Mouse (Mus musculus) left cerebral cortex, adult 2 months (tissue): ENCODE measurements around the gene Astn1. TPM values are rescaled to one million over a fixed set of nuclear protein-coding genes. Genes with fewer than 3 reads are reported as not detected.

Experiments
- DNase-seq, 2 experiments: peaks; one replicate each; pipeline ENCODE4 v3.0.0; 2021 to 2022; ENCODE audit warnings: low spot score in 2 of 2, mixed read lengths in 1 of 2; ENCODE audit errors: extremely low spot score in 1 of 2
- H3K27ac ChIP-seq: fragments of 200-600 bp; 2 replicates; pipeline ENCODE4 v1.8.1; 2022
- H3K4me3 ChIP-seq: fragments of 200-600 bp; 2 replicates; pipeline ENCODE4 v1.8.1; 2022
- CTCF ChIP-seq: fragments of 200-600 bp; IDR thresholded peaks from 2 replicates; pipeline ENCODE4 v1.8.1; 2022; ENCODE audit warnings: antibody characterized with exemption, mild to moderate bottlenecking, moderate library complexity
- intact Hi-C: fragments of 180-260 bp; cut with DNase I; formaldehyde crosslinking; loops from one replicate; pipeline ENCODE4 v1.15.1; 2025
- total RNA-seq, 2 experiments: library from RNA; stranded (reverse); gene quantifications; 2 replicates each; pipeline ENCODE4 v1.2.3; 2021

The Astn1 gene
- total RNA-seq, 2 experiments from 2014 or later = 193 to 196 TPM

- H3K27ac ChIP-seq = no peak overlapping the region
- TF ChIP-seq CTCF = no peak
- intact Hi-C loops = no loop called here
These were observed 138.9 kb downstream of the Astn1 start for GRCm38 (mm10) chr1:158501019-158501418.

GRCm38 (mm10) chr1:158507610-158508009, 145.5 kb downstream of the Astn1 start:
- H3K4me3 ChIP-seq = no peak overlapping the region
- TF ChIP-seq CTCF = no peak
- H3K27ac ChIP-seq = peak overlapping the region; percentile 72
- intact Hi-C loops = no loop called here
- DNase-seq = no peak

More at GRCm38 (mm10) chr1:158501019-158501418, 138.9 kb downstream of the Astn1 start:
- DNase-seq = no peak
- no peak overlapping the region for H3K4me3 ChIP-seq

DNA sequence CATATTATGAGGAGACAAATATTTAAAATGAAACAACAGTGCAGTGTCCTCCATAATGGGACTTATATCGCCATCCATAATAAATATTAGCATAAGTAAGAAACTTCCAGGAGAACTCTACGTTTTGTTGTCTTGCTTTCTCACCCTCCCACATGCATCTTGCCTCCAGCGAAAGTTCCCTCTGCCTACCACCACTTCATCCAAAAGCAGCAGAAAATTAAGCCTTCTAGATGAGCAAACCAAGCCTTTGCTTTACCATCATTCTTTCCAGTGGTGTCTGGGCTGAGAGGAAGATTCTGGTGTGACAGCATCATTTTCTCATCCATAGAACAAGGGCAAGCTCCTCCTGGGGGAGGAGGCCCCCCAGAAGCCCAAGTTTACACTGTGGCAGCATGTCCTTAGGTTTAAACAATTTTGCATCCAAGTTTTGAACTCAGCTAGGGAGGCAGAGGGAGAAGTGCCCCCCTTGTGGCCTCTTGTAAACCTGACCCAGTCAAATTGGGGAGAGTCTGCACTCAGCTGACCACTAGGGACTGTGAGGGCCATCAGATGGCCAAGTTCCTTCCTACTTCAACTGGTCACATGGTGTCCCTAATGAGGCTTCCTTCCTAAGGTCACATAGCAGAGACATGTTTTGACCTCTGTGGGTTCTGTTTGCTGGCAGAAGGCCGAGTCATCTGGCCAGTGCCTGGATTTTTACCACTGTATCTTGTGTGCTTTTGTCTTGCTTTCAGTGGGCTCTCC, 147.2 kb downstream of the Astn1 start:
- TF ChIP-seq CTCF = peak; percentile 48
- Histone ChIP-seq H3K4me3 (no peak overlapping the region), H3K27ac (peak overlapping the region; percentile 77)
- no peak for DNase-seq
- intact Hi-C loops = no loop called here

DNA sequence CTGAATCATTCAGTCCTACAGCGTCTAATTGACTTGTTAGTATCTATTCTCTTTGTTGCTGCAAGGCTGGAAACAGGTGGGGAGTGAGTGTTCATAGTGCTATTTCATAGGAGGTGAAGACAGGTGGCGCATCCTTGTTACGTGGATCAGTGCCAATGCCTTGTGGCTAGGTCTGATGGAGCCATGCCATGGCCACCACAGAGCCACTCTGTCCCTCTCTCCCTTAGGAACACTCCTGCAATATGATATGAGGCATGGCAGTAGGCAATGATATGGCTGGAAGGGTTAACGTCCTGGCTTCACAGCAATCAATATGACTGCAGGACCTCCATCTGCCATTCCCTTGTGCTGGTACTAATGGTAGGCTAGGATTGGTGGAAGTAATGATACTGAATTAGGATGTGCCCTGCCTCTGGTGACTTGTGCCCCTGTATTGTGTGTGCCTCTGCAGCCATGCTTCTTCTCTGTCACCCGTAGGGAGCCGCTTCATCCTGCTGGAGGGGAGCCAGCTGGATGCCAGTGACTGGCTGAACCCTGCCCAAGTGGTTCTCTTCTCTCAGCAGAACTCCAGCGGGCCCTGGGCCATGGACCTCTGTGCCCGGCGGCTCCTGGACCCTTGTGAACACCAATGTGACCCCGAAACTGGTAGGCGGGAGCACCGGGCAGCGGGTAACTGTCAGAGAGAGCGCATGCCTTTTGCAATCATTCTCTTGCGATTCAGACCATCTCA, 148.6 kb downstream of the Astn1 start:
- Histone ChIP-seq H3K4me3 (no peak overlapping the region), H3K27ac (peak overlapping the region; percentile 57)
- intact Hi-C loops = loop anchor here (5.0 to 10.0 kb wide), 2 partner anchors 183 to 766 kb away; no protein-coding TSS in a partner anchor
- peak in 1 of 2 experiments; percentile 40 for DNase-seq
- no peak for TF ChIP-seq CTCF

- intact Hi-C loops = loop anchor here (1.0 to 10.0 kb wide), 8 partner anchors 35 to 957 kb away; partner anchors contain the start of gene Brinp2
- DNase-seq = no peak
- Histone ChIP-seq H3K27ac (peak overlapping the region; percentile 77), H3K4me3 (no peak overlapping the region)
- peak; percentile 23 for TF ChIP-seq CTCF
These were observed 150.0 kb downstream of the Astn1 start for GRCm38 (mm10) chr1:158512089-158512488.

- no peak overlapping the region for H3K4me3 ChIP-seq
- no peak for TF ChIP-seq CTCF
- peak; percentile 47 to 58 for DNase-seq
- intact Hi-C loops = loop anchor here (1.0 to 10.0 kb wide), 8 partner anchors 35 to 958 kb away; partner anchors contain the start of gene Brinp2
- H3K27ac ChIP-seq = peak overlapping the region; percentile 83
These were observed 150.6 kb downstream of the Astn1 start for GRCm38 (mm10) chr1:158512636-158513035.

- intact Hi-C loops = loop anchor here (2.0 to 10.0 kb wide), 7 partner anchors 63 to 959 kb away; partner anchors contain the start of gene Brinp2
- Histone ChIP-seq H3K27ac (peak overlapping the region; percentile 83), H3K4me3 (no peak overlapping the region)
- peak; percentile 74 to 81 for DNase-seq
- TF ChIP-seq CTCF = no peak
These were observed 151.5 kb downstream of the Astn1 start for GRCm38 (mm10) chr1:158513572-158513971.

- H3K4me3 ChIP-seq = no peak overlapping the region
- DNase-seq = no peak
- intact Hi-C loops = loop anchor here (2.0 to 10.0 kb wide), 2 partner anchors 266 to 772 kb away; no protein-coding TSS in a partner anchor
- no peak for TF ChIP-seq CTCF
- no peak overlapping the region for H3K27ac ChIP-seq
These were observed 154.5 kb downstream of the Astn1 start for GRCm38 (mm10) chr1:158516558-158516957.

DNA sequence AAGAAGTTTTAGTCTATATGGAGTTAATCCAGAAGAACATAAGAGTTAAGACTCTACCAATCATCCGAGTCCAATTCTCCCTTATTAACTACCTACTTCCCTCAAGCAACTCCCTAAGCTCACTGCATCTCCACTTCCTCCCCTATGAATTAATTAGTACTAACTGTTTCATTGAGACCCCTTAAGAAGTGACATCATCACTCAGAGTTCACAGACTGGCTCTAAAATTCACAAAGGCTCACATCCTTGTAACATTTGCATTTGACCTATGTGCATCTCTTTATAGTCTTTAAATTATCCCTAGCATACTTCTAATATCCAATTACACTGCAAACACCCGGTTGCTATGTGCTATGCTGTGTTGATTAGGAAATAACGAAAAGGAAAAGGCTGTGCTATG, 174.1 kb downstream of the Astn1 start:
- H3K27ac ChIP-seq = no peak overlapping the region
- no peak for TF ChIP-seq CTCF
- intact Hi-C loops = no loop called here
- no peak for DNase-seq
- no peak overlapping the region for H3K4me3 ChIP-seq

GRCm38 (mm10) chr1:158536867-158537266, 174.8 kb downstream of the Astn1 start:
- intact Hi-C loops = no loop called here
- no peak for TF ChIP-seq CTCF
- Histone ChIP-seq H3K27ac (no peak overlapping the region), H3K4me3 (no peak overlapping the region)
- no peak for DNase-seq

DNA sequence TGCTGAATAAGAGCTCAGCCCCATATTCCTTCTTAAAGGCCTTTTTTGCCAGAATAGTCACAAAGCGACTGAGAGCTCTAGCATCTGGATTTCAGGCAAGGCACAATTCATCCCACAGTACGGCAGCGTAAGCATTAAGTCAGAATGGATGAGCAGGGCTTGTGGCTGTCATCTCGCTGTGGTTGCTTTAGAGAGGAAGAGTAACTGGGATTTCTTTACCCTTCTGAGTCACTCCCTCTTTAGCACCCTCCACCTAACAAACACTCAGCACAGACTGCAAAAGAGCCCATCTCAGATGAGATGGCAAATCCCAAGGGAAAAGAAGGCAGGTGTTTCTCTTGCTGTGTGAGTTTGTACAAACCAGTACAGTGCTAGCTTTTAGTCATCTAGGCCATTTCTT, 183.0 kb downstream of the Astn1 start:
- peak overlapping the region; percentile 74 for H3K27ac ChIP-seq
- no peak overlapping the region for H3K4me3 ChIP-seq
- DNase-seq = peak; percentile 31 to 33
- intact Hi-C loops = loop anchor here (5.0 kb wide), 1 partner anchor 107 kb away; no protein-coding TSS in a partner anchor
- no peak for TF ChIP-seq CTCF

DNA sequence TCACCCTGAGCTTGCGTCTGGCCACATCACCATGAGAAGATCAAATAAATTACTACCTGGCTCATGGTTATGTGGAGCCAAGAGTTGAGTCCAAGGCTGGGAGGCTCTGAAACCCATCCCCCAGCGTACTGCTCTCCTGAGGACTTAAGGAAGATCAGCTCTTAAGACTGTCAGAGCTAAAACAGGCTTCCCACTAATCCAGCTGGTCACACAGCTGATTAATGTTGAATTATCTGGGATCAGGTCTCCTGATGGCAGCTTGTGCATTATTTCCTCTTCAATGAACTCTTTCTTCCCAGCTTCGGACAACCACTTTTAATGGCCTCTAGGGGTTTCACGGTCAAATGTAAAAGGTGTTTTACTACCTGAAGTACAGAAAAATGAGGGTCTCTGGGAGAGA, 184.4 kb downstream of the Astn1 start:
- Histone ChIP-seq H3K27ac (peak overlapping the region; percentile 83), H3K4me3 (no peak overlapping the region)
- no peak for DNase-seq
- intact Hi-C loops = loop anchor here (5.0 kb wide), 1 partner anchor 106 kb away; no protein-coding TSS in a partner anchor
- no peak for TF ChIP-seq CTCF
